Mouse (Mus musculus) T-helper 1 cell (primary cell): Measurements from ENCODE around the gene Tars.

Experiments used
- in situ Hi-C: fragments of 300-600 bp; cut with MboI, MseI; formaldehyde crosslinking; loops from one replicate; pipeline ENCODE4 v1.15.1; 2025; ENCODE audit warnings: high pct_unique_total_duplicates

Tars gene

DNA sequence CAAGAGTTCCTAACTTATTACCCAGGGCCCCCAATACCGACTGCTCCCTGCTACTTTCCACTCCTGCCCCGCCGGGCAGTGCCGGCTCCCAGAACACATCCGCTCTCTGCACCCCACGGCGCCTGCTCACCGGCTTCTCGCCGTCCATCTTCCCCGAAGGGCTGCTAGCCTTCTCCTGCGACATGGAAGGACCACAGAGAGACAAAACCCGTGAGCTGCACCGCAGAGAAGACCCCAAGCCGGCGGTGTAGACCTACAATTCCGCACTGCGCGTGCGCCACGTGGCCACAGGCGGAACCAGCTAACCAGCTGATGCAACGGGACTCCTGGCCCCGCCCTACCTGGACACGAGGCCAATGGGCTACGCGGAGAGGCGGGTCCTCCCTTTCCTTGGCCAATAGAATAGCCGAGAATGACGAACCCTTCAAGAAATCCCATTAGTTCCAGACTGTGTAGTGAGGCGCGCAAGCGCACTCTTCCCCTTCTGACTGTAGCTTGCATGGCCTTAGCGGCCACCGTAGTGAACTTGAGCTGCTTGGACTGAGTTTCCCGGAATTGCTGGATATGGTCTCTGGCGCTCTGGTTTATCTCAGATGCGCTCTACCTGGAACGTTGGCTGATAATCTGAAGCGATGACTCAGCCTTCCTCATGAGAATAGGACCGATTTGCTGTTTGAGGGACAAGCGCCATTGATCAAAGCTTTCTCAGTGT, at the start of gene Tars:
Gene Tars (minus strand): TSS at position 310 of the 712 bp plus-strand sequence.
- in situ Hi-C loops, result loop anchor here (5.0 to 25.0 kb wide), 3 partner anchors 568 to 1413 kb away; partner anchors contain the start of genes 6030458C11Rik and Drosha

GRCm38 (mm10) chr15:11437361-11437760, 37.9 kb upstream of the Tars start:
- in situ Hi-C loops, result loop anchor here (10.0 kb wide), 1 partner anchor 1593 kb away; no protein-coding TSS in a partner anchor

DNA sequence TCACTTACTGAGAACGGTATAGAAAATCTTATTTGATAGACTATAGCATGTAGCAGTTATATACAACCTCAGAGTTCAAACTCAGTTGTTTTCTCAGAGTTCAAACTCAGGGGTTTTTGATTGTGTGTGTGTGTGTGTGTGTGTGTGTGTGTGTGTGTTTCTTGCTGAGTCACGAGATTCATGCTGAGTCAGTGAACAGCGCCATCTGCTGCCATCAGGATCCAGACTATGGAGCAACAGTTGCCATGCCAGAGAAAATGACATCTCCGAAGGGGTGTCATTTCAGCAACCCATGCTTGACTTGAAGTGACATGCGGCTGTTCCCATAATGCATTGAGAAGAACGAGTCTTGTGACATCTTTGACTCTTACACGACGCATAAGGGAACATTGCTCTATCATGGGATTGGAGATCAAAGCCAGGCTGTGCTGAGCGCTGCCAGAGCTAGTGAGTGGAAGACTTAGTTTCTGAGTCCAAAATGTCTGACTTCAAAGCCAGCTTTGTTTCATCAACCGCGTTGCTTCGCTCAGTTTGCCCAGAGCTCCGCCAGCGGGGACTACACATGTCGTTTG, 37.3 kb upstream of the Tars start:
- in situ Hi-C loops, result loop anchor here (10.0 kb wide), 1 partner anchor 1592 kb away; no protein-coding TSS in a partner anchor

DNA sequence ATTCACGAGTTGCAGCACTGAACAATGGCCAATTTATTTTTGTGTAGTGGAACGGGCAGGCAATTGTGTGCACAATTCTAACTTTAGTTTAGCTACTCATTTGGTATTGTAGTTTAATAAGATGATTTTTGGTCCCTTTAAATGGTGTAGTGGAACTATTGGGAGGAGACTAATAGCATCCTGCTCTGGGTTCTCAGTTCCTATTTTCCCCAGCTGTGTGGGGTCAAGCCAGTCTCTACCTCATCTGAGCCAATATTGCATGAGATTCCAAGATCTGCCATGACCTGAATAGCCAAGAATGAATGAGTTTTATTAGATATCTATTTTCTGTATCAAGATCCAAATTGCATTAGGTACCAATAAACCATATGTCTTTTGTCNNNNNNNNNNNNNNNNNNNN, 27.4 kb upstream of the Tars start:
- in situ Hi-C loops, result no loop called here

DNA sequence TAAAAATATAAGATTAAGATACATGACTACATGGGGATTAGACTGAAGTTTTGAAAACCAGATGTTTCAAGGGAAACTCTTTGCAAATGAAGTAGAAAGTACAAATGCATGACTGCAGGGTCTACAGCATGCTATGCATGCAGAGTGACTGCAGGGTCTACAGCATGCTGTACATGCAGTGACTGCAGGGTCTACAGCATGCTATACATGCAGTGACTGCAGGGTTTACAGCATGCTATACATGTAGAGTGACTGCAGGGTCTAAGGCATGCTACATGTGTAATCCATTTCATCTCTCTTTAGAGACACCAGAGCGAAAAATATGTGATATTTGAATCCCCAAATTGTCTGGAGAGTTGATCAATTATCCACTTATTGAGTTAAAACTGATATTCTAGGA, 14.0 kb upstream of the Tars start:
- in situ Hi-C loops, result loop anchor here (10.0 kb wide), 2 partner anchors 161 to 491 kb away; partner anchors contain the start of gene Npr3

GRCm38 (mm10) chr15:11412542-11412941, 13.1 kb upstream of the Tars start:
- in situ Hi-C loops, result loop anchor here (10.0 kb wide), 2 partner anchors 162 to 492 kb away; partner anchors contain the start of gene Npr3

DNA sequence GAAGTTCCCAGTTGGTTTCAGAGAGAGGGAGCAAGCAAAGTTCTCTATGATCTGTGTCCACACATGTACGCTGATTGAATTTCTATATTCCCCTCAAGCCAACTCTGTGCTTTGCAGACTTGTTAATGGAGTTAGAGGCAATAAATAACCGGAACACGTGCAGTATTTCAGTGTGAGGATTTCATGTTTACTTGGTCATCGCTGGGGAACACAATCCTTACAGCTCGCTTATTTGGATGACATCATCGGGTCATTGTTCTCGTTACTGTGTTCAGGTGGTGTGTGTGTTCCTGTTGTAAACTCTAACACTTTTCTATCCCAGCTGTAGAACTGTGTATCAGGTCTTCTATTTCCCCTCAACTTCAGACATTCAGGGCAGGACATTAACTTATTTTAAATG, 12.4 kb upstream of the Tars start:
- in situ Hi-C loops, result loop anchor here (10.0 kb wide), 2 partner anchors 163 to 493 kb away; partner anchors contain the start of gene Npr3

DNA sequence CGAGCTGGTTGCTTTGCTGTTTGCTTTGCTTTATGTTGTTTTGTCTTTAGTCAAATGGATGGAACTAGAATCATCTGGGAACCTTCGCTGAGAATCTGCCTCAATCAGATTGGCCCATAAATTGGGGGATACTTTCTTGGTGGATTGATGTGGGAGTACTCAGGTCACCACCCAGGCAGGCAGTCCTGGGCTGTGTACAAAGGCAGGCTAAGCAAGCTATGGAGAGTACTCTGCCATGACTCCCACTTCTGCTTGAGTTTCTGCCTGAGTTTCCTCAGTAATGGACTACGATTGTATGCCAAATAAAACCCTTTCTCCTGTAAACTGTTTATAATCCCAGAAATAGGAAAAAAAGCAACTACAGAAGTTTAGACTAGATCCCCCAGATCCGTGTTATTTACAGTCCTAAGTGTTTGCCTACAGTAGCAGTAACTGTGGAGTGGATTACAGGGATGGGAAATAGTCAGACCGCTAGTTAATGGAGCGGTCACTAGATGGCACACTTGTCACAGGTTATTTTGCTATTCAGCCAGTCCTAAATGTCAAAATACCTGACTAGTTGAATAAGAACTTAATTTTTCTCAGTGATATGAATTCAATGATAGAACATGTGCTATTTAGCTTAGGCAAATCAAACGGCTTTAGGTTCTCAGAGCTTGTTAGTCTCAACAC, 8.8 kb upstream of the Tars start:
- in situ Hi-C loops, result no loop called here

DNA sequence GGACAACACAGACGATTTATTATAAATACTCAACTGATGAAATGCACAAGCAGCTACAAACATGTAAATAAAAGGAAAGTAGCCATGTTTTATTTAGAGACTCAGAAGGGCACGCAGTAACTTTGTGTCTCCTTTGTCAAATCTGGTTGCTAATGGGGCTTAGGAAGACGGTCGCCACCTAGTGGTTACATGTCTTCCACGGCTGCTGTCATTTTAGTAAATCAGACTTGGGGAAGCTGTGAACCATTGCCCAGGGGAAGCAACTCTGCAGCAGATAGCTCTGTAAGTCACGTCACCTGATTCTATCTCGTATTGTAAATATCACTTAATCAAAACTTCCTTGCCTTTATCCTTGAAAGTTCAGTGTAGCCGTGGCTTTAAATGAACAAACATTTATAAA, 7.9 kb upstream of the Tars start:
- in situ Hi-C loops, result no loop called here

DNA sequence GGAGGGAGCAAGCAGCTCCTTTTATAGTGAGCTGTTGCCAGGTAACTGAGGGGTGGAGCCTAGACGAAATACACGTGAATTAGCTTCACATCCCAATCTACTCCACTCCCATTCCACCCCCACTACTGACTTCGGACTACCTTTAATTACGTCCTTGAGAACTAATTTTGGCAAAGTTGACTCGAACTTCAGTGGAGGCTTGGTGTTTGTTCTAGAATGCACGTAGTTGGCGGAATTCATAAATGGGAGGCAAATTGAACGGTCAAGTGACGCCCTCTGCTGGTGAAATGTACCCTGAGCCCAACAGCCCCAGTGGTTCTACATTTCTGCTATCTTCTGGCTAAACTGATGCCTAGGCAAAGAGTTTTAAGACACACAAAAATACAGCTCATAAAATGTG, 7.3 kb upstream of the Tars start:
- in situ Hi-C loops, result no loop called here

DNA sequence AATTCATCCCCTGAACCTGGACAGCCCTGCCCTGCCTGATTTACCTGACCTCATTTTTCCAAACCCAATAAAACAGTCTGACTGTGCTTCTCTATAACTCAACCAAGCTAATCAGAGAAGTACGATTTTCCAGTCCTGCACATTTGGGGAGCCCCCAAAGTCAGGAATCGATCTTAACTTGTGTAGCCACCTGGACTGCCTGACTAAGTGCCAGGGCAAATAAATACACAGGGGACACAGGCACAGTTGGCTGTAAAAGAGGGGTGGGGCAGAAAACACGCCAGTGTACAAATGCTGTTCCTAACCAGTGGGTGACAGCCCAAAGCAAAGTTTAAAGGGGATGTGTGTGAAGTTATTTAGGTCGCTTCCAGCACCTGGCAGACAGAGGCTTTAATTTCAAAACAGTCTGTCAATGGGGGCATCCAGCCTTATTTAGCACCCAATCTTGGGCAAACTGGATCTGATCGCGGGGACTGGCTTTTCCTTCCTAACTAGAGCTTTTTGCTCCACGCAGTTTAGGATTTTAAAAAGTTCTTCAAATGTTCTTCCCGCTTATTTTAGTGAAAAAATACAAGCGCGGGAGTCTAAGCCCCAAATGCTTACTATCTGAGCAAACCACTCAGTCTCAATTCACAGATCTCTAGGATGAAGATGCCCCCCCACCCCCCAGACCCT, 652 bp downstream of the Tars start:
- in situ Hi-C loops, result loop anchor here (25.0 kb wide), 1 partner anchor 1413 kb away; the partner anchor contains the start of genes 6030458C11Rik and Drosha

DNA sequence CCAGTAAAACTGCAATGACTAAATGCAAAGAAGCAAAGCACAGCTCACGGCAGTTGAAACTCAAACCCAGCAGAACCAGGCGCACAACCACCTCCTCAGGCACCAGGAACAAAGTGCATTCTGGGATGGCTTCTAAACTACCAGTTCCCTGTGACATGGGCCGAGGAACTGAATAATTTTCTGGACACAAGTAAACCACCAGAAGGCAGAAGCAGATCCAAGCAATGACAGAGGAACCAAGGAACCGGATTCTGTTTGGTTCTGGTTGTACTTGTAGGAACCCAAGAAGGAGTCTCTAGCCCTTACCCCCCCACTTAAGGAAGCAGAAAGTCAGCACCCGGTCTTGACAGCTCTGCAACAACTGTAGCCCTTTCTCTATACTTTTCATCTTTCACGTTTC, 3.0 kb downstream of the Tars start:
- in situ Hi-C loops, result loop anchor here (25.0 kb wide), 1 partner anchor 1416 kb away; the partner anchor contains the start of genes 6030458C11Rik and Drosha

- in situ Hi-C loops, result loop anchor here (25.0 kb wide), 1 partner anchor 1419 kb away; the partner anchor contains the start of genes 6030458C11Rik and Drosha
These were observed 6.6 kb downstream of the Tars start for GRCm38 (mm10) chr15:11392903-11393302.

GRCm38 (mm10) chr15:11383796-11384195, 15.7 kb downstream of the Tars start:
- in situ Hi-C loops, result loop anchor here (10.0 to 25.0 kb wide), 2 partner anchors 909 to 1429 kb away; partner anchors contain the start of genes 6030458C11Rik, Dnajc21 and Drosha

GRCm38 (mm10) chr15:11382585-11382984, 16.9 kb downstream of the Tars start:
- in situ Hi-C loops, result loop anchor here (10.0 to 25.0 kb wide), 2 partner anchors 908 to 1430 kb away; partner anchors contain the start of genes 6030458C11Rik, Dnajc21 and Drosha

DNA sequence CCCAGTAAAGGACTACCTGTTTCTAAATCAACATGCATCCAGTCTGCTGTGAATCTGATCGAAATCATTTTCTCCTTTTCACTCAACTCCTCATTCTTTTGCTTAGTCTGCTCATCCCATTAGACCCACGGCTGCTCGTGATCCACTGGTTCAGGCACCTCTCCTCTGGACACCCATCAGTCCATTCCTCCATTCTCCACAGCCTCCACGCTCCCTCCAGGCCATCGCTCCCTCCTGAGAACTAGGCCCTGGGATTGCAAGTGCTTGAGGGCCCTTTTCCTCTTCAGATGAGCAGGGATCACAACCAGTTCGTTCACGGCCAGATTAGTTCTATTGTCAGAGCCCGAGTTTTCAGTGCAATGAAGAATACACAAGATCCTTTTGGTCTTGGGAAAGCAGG, 18.8 kb downstream of the Tars start:
- in situ Hi-C loops, result loop anchor here (10.0 to 25.0 kb wide), 2 partner anchors 906 to 1432 kb away; partner anchors contain the start of genes 6030458C11Rik, Dnajc21 and Drosha

DNA sequence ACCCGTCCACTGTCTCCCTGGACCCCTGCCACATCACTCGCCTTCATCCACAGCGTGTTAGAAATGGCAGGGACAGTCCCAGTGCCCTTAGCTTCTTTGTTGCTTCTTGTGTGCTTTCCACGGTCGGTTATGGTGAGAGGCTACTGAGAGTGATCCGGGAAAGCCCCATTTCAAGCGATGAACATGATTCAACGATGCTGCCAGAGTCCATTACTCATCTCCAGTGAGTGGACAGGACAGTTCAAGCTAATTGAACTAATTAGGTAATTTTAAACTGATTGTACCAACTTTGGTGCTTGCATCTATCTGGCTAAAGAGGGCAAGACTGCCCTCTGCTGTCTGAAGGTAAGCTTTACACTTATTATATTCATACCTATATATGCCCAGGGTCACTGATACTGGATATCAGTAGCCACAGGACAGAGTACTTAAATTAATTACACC, 19.4 kb downstream of the Tars start:
- in situ Hi-C loops, result loop anchor here (10.0 to 25.0 kb wide), 2 partner anchors 905 to 1432 kb away; partner anchors contain the start of genes 6030458C11Rik, Dnajc21 and Drosha

- in situ Hi-C loops, result loop anchor here (10.0 to 25.0 kb wide), 2 partner anchors 905 to 1433 kb away; partner anchors contain the start of genes 6030458C11Rik, Dnajc21 and Drosha
These were observed 19.9 kb downstream of the Tars start for GRCm38 (mm10) chr15:11379431-11380086.

DNA sequence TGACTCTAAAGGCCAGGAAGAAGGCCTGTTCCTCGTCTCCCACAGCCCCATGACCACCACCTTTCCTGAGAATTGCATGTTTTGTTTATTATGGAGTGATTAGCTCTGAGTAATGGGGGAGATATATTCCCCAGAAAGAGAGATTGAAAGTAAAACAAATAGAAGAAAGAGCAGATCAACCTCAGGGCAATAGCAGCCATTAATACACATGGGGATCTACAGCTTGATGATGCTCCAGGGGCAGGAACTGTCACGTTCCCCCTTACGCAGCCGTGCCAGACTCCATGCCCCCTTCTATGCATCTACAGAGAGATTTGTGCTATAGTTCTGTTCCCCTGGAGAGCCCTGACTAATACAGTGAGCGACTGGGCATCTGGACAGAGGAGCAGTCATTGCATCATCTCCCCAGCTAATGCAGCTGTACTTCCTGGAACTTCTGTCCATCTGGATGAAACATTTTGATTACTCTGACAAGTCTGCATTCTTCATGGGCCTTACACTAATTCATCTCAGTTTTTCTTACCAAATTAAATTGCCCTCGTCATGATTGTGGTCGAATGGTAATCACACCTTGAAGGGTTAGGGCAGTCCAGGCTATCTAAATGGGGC, 28.9 kb downstream of the Tars start:
- in situ Hi-C loops, result loop anchor here (5.0 kb wide), 1 partner anchor 448 kb away; no protein-coding TSS in a partner anchor

DNA sequence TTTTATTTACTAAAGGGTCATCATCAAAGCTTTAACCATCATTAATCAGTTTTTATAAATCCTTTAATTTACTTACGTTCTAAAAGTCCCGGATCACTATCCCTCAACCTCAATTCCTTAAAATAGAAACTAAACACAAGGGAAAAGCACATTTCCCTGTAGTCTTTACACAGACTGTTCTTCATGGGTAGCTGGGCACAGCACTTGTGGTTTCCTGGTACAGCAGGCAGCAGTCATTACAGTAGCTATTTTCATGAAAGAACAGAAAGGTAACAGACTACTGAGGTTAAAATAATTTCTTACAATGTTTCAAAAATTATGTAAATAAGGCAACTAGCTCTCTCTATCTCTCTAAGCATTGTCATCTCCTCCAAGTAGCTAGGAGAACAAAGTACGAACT, 29.9 kb downstream of the Tars start:
- in situ Hi-C loops, result no loop called here
